Mouse (Mus musculus): ENCODE measurements at regions not wholly inside any gene's neighbourhood (a gene's known extent, or its start where the extent isn't known, plus 50 kb on each side); places are given as distances from the start of the nearest gene placed in this dataset.
A peak's percentile ranks its signal among the peaks of the same experiment; 100 is the strongest.

- no peak for DNase-seq
- intact Hi-C loops (cut with DNase I; ENCODE audit: low total_unique reads): loop anchor here (10.0 kb wide), 1 partner anchor 603 kb away; the partner anchor contains the start of gene Enc1
Measured at GRCm38 (mm10) chr13:97847561-97847960, 87.1 kb upstream of the Gm10260 start.

- intact Hi-C loops (cut with DNase I; ENCODE audit: low total_unique reads): loop anchor here (10.0 kb wide), 1 partner anchor 600 kb away; the partner anchor contains the start of gene Enc1
- no peak for DNase-seq
Measured at GRCm38 (mm10) chr13:97845148-97845547, 84.7 kb upstream of the Gm10260 start.

GRCm38 (mm10) chr13:97842801-97843200 lies 82.4 kb upstream of the Gm10260 start:
- intact Hi-C loops (cut with DNase I; ENCODE audit: low total_unique reads): loop anchor here (10.0 kb wide), 1 partner anchor 598 kb away; the partner anchor contains the start of gene Enc1
- no peak for DNase-seq

GRCm38 (mm10) chr13:97841503-97841902 lies 81.1 kb upstream of the Gm10260 start:
- intact Hi-C loops (cut with DNase I; ENCODE audit: low total_unique reads): loop anchor here (10.0 kb wide), 1 partner anchor 597 kb away; the partner anchor contains the start of gene Enc1

GRCm38 (mm10) chr13:97839617-97840308 lies 79.3 kb upstream of the Gm10260 start:
- intact Hi-C loops (cut with DNase I; ENCODE audit: low total_unique reads): loop anchor here (10.0 kb wide), 1 partner anchor 595 kb away; the partner anchor contains the start of gene Enc1
- no peak for DNase-seq

More at GRCm38 (mm10) chr13:97841503-97841902, 81.1 kb upstream of the Gm10260 start:
- DNase-seq: no peak

DNA sequence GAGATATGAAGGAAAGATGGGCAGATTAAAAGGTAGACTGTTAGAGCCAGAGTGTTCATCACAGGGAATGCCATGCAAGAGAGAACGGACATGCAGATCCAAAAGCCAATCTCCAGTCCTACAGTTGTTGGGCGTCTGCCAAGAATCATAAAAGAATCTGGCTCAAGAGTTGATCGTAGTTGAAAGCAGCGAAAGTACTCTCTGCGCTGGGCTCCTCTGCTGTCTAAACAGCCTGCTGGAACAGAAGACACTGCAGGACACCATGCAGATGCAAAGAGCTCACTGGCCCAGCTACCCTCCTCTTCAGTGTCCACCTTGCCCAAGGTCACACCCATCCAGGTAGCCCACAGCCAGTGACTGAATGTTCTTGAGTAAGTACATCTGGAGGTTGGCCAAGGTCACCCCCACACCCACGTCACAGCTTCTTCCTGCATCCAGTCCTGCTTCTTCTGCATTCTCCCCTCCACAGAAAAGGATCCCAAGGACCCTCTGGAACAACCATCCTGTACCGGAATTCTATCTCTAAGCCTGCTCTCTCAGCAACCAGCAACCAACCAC lies 77.1 kb upstream of the Gm10260 start:
- intact Hi-C loops (cut with DNase I; ENCODE audit: low total_unique reads): no loop called here
- DNase-seq: peak; percentile 13

GRCm38 (mm10) chr13:97832448-97832847 lies 72.0 kb upstream of the Gm10260 start:
- DNase-seq: no peak
- intact Hi-C loops (cut with DNase I; ENCODE audit: low total_unique reads): no loop called here

GRCm38 (mm10) chr13:97831839-97832238 lies 71.4 kb upstream of the Gm10260 start:
- intact Hi-C loops (cut with DNase I; ENCODE audit: low total_unique reads): no loop called here

DNA sequence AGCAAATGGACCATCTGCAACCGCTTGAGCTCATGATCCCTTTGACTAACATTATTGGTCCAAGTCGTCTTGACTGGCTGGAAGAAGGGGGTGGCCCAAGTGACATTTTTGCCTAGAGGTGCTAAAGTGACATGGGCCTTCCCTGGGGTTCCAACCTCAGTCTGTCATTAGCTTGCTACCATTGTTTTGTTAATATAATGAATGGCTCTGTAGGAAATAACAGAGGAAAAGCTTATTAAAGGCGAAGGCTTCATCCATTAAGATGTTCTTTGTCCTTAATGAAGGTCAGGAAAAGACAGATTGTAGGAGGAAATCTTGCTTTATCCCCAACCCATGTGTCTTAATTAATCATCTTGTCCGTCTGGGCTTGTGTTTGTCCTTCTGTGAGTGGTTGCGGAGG lies 69.1 kb upstream of the Gm10260 start:
- DNase-seq: no peak
- intact Hi-C loops (cut with DNase I; ENCODE audit: low total_unique reads): no loop called here

More at GRCm38 (mm10) chr13:97831839-97832238, 71.4 kb upstream of the Gm10260 start:
- DNase-seq: no peak

GRCm38 (mm10) chr13:97825801-97826576 lies 65.6 kb upstream of the Gm10260 start:
- intact Hi-C loops (cut with DNase I; ENCODE audit: low total_unique reads): no loop called here
- DNase-seq: no peak

- DNase-seq: no peak
- intact Hi-C loops (cut with DNase I; ENCODE audit: low total_unique reads): no loop called here
Measured at GRCm38 (mm10) chr13:97825361-97825760, 64.9 kb upstream of the Gm10260 start.

GRCm38 (mm10) chr13:97824071-97824716 lies 63.8 kb upstream of the Gm10260 start:
- intact Hi-C loops (cut with DNase I; ENCODE audit: low total_unique reads): no loop called here
- peak; percentile 22 for DNase-seq

DNA sequence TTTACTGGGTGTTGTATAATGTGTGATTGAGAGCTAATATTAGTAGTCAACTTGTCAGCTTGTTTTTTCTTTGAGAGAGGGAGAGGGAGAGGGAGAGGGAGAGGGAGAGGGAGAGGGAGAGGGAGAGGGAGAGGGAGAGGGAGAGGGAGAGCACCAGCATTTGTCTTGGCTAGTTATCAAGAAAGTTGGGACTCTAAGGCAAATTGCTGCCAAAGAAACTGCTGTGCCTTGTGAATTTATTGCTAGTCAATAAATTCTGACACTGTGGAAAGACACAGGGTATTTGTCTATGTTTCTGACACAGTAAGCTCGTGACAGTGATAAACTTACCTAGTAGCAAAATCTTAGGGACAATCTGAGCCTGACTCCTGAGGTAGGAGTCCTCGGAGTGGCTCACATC lies 61.2 kb upstream of the Gm10260 start:
- DNase-seq: no peak
- intact Hi-C loops (cut with DNase I; ENCODE audit: low total_unique reads): no loop called here

DNA sequence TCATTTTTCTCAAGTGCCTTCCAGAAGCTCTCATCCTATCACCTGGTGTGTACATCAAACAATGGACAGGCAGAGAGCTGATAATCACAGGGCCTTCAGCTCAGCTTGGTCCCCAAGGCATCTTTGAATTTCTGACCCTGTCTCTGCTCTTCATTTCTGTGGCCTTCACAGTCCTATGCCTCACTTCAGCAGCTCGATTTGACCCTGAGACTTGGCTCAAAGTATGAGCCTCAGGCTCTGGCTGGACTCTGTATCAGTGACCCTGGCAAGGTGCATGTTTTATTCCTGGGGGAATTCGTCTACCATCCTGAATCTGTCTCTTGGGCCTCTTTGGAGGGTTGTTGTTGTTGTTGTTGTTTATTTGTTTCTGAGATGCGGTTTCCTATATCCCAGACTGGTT lies 60.6 kb upstream of the Gm10260 start:
- no peak for DNase-seq
- intact Hi-C loops (cut with DNase I; ENCODE audit: low total_unique reads): no loop called here

DNA sequence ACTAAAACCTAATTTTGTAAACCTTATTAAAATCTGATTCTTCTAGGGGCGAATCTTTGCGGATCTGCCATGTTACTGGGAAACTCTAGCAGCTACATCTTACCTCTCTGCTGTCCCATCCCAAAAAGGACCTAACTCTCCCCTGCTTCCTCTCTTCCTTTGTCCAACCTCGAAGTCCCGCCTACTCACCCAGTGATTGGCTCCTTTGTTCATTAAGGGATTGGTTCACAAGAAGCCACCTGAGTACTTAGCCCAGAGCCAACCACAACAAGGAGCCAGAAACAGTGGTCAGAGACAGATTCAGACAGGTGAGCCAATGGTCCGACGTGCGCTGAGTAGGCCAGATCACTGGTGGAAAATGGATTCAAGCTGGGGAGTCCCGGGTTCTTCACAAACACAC lies 60.0 kb upstream of the Gm10260 start:
- intact Hi-C loops (cut with DNase I; ENCODE audit: low total_unique reads): no loop called here
- DNase-seq: no peak

DNA sequence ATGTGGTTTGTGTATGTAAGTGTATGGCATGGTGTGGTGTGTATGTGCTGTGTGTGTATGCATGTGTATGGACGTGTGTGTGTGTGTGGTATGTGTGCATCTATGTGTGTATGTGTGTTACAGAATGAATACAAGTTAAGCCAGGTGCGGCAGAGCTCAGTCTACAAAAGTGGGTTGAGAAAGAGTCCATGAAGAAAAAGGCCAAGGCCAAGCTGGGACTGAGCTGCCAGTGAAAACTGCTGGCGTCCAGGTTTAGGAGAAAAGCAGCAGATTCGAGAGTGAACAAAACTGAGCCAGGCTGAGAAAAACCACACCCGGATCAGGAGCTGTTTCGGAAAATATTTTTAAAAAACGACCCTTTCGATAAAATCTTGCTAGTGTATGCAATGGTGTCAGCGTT lies 58.6 kb upstream of the Gm10260 start:
- intact Hi-C loops (cut with DNase I; ENCODE audit: low total_unique reads): no loop called here
- DNase-seq: no peak

DNA sequence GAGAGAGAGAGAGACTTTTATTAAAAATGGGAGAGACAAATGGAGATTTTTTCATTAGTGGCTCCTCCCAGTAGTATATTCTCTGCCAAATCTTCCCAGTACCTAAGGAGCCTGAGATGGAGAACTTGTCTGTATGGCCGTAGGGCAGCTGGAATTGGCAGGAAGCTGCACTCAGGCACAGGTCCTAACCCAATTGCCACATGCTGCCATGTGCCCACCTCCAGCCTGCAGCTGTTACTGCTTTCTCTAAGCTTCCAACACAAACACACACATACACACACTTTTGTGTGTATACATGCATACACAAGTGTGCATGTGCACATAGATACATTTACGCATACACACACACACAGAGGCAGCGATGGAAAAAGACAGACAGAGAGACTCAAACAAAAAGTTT lies 56.5 kb upstream of the Gm10260 start:
- DNase-seq: no peak
- intact Hi-C loops (cut with DNase I; ENCODE audit: low total_unique reads): no loop called here

Measured in gastrocnemius, postnatal 14 days (tissue).